Mouse (Mus musculus): ENCODE measurements around the gene Tsc1. TPM values are rescaled to one million over a fixed set of nuclear protein-coding genes. Genes with fewer than 3 reads are reported as not detected.

Gene Tsc1
- polyA plus RNA-seq, 1 experiment from 2014 or later, result 12.9 TPM

DNA sequence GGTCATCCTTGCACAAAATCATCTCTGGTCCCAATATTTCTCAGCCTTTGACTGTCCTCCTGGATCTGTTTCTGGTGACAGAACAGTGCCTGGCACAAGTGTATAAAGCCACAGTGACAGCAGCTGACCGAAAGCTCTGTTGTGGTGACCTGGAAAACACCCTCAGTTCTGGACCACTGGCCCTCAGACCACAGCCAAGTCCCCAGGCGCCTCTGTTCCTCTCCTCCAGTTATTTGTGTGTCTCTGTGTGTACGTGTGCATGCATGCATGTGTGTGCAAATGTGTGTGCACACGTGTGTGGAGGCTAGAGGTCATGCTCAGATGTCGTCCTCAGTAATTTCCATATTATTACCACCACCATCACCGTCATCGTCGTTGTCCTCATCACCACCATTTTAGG lies 81.4 kb downstream of the Tsc1 start:
- peaks cover 0 to 2% of the 10 kb centered on the region in 2 experiments; a peak in 1 of 4 replicates for H3K4me1 ChIP-seq (ENCODE audit: control insufficient read depth in 2 of 2, insufficient read depth in 2 of 2, low read length in 2 of 2)
- 85% methylated on average over 8 of the region's 8 CpGs for WGBS
- ATAC-seq (ENCODE audit: insufficient number of reproducible peaks, insufficient read depth, low FRiP score, low read depth), result no peak
- H3K9ac ChIP-seq (ENCODE audit: low read length), result no peak overlapping the region
- no peak overlapping the region for H3K4me3 ChIP-seq (ENCODE audit: control insufficient read depth in 1 of 2, insufficient read depth in 1 of 2, low read depth in 1 of 2, low read length in 2 of 2)
- H3K4me2 ChIP-seq (ENCODE audit: low read length), result no peak overlapping the region
- H3K36me3 ChIP-seq (ENCODE audit: control insufficient read depth, insufficient read depth, low read length), result no peaks in the 10 kb centered on the region
- no peak overlapping the region for H3K27ac ChIP-seq (replicated peaks in 1 of 2; ENCODE audit: control insufficient read depth in 1 of 2, insufficient read depth in 1 of 2, low read depth in 2 of 2, low read length in 2 of 2)
- H3K9me3 ChIP-seq (ENCODE audit: control insufficient read depth, low read length), result no peaks in the 10 kb centered on the region
- peaks cover 4% of the 10 kb centered on the region; the same call in 1 of the 2 replicates for H3K27me3 ChIP-seq (ENCODE audit: control insufficient read depth, insufficient read depth, low read length)

DNA sequence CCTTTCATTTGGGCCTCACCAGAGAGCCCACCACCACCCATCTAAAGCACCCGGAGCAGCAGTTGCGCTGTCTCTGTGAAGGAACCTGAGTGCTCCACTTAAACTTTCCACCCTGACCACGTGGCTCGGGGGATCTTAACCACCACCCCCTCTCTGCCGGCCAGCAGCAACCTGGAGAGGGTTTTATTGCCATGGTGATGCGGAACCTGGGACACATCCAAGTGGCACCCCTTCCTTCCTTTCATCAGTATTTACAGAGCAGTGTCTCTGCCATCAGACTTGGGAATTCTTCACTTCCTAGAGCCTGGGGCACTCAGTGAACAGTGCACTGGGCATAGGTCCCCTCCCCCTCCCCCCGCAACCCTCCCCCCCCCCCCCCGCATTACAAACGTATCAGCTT lies 82.9 kb downstream of the Tsc1 start:
- Histone ChIP-seq H3K4me1 (ENCODE audit: control insufficient read depth in 2 of 2, insufficient read depth in 2 of 2, low read length in 2 of 2) (peaks cover 0 to 2% of the 10 kb centered on the region in 2 experiments; a peak in 1 of 4 replicates), H3K27ac (replicated peaks in 1 of 2; ENCODE audit: control insufficient read depth in 1 of 2, insufficient read depth in 1 of 2, low read depth in 2 of 2, low read length in 2 of 2) (no peak overlapping the region), H3K9ac (ENCODE audit: low read length) (no peak overlapping the region), H3K27me3 (ENCODE audit: control insufficient read depth, insufficient read depth, low read length) (peaks cover 1% of the 10 kb centered on the region; the same call in 1 of the 2 replicates), H3K4me2 (ENCODE audit: low read length) (no peak overlapping the region), H3K9me3 (ENCODE audit: control insufficient read depth, low read length) (no peaks in the 10 kb centered on the region), H3K36me3 (ENCODE audit: control insufficient read depth, insufficient read depth, low read length) (no peaks in the 10 kb centered on the region), H3K4me3 (ENCODE audit: control insufficient read depth in 1 of 2, insufficient read depth in 1 of 2, low read depth in 1 of 2, low read length in 2 of 2) (no peak overlapping the region)
- 43% methylated on average over 7 of the region's 9 CpGs for WGBS
- no peak for ATAC-seq (ENCODE audit: insufficient number of reproducible peaks, insufficient read depth, low FRiP score, low read depth)

DNA sequence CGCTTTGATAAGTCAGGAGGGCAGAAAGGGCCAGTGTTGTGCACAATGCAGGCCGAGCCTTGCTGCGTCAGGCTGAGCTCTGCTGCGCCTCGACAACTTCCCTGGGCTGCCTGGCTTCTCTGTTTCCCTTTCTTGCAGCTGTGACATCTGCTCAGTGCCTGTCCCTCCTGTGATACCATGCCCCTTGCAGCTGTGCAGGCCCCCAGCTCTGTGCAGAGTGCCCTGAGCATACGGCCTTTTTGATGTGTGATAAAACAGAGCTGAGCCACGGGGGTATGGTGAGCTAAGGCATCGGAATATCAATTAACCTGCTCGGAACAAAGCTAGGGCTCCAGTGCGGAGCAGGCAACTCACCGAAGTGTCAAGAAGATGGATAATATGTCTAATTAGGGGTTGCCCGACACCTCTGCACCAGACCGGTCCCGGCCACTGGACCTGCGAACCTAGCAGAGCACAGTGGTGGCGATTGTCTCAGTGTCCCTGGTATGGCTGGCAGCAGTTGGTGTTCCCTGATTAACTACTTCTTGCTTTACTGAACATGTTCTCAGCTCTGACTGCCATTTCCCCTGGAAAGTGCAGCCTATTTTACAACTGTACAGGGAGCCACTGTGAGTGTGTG lies 86.9 kb downstream of the Tsc1 start:
- ATAC-seq (ENCODE audit: insufficient number of reproducible peaks, insufficient read depth, low FRiP score, low read depth), result no peak
- H3K4me3 ChIP-seq (ENCODE audit: control insufficient read depth in 1 of 2, insufficient read depth in 1 of 2, low read depth in 1 of 2, low read length in 2 of 2), result no peak overlapping the region
- no peaks in the 10 kb centered on the region for H3K9me3 ChIP-seq (ENCODE audit: control insufficient read depth, low read length)
- H3K9ac ChIP-seq (ENCODE audit: low read length), result no peak overlapping the region
- 48% methylated on average over 16 of the region's 16 CpGs for WGBS
- peaks cover 0 to 2% of the 10 kb centered on the region in 2 experiments; a peak in 1 of 4 replicates for H3K4me1 ChIP-seq (ENCODE audit: control insufficient read depth in 2 of 2, insufficient read depth in 2 of 2, low read length in 2 of 2)
- no peaks in the 10 kb centered on the region for H3K27me3 ChIP-seq (ENCODE audit: control insufficient read depth, insufficient read depth, low read length)
- no peak overlapping the region for H3K27ac ChIP-seq (replicated peaks in 1 of 2; ENCODE audit: control insufficient read depth in 1 of 2, insufficient read depth in 1 of 2, low read depth in 2 of 2, low read length in 2 of 2)
- H3K36me3 ChIP-seq (ENCODE audit: control insufficient read depth, insufficient read depth, low read length), result no peaks in the 10 kb centered on the region
- H3K4me2 ChIP-seq (ENCODE audit: low read length), result no peak overlapping the region

DNA sequence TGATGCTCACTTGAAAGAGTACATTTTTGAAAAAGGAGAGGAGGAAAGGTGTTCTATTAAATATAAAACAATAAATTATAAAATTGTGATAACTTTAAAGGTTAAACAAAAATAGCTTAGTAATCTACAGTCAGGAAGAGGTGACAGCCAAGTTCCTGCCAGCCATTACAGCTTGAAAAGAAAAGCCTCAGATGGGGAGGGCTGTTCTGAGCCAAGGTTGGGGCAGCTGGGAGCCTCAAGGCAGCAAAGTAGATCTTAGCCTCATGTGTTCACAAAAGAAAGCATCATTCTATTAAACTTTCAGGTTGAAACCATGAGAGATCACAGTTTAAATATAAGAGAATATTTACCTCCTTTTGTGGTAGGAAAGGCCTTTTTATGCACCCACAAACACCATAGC lies 89.6 kb downstream of the Tsc1 start:
- Histone ChIP-seq H3K27ac (replicated peaks in 1 of 2; ENCODE audit: control insufficient read depth in 1 of 2, insufficient read depth in 1 of 2, low read depth in 2 of 2, low read length in 2 of 2) (no peak overlapping the region), H3K9me3 (ENCODE audit: control insufficient read depth, low read length) (no peaks in the 10 kb centered on the region), H3K4me3 (ENCODE audit: control insufficient read depth in 1 of 2, insufficient read depth in 1 of 2, low read depth in 1 of 2, low read length in 2 of 2) (no peak overlapping the region), H3K4me2 (ENCODE audit: low read length) (no peak overlapping the region), H3K4me1 (ENCODE audit: control insufficient read depth in 2 of 2, insufficient read depth in 2 of 2, low read length in 2 of 2) (no peaks in the 10 kb centered on the region), H3K36me3 (ENCODE audit: control insufficient read depth, insufficient read depth, low read length) (no peaks in the 10 kb centered on the region), H3K27me3 (ENCODE audit: control insufficient read depth, insufficient read depth, low read length) (no peaks in the 10 kb centered on the region), H3K9ac (ENCODE audit: low read length) (no peak overlapping the region)
- ATAC-seq (ENCODE audit: insufficient number of reproducible peaks, insufficient read depth, low FRiP score, low read depth), result no peak

DNA sequence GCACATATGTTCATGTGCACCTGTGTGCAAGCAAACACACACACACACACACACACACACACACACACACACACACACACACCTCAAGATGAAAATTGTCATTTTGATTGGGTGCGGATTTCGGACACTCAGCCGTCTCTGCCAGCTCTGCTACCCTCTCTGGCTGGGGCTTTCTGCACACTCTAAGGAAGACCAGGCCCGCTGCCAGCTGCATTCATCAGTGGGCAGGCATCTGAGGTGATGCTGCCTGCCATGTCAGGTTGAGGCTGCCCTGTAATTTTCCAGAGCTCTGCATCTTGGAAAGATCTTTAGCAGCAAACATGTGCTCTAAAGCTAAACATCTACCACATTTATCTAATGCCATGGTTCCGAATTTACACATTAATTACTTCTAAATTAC lies 96.1 kb downstream of the Tsc1 start:
- ATAC-seq (ENCODE audit: insufficient number of reproducible peaks, insufficient read depth, low FRiP score, low read depth), result no peak
- WGBS, result 76% methylated on average over 5 of the region's 5 CpGs
- H3K4me1 ChIP-seq (ENCODE audit: control insufficient read depth in 2 of 2, insufficient read depth in 2 of 2, low read length in 2 of 2), result no peaks in the 10 kb centered on the region

DNA sequence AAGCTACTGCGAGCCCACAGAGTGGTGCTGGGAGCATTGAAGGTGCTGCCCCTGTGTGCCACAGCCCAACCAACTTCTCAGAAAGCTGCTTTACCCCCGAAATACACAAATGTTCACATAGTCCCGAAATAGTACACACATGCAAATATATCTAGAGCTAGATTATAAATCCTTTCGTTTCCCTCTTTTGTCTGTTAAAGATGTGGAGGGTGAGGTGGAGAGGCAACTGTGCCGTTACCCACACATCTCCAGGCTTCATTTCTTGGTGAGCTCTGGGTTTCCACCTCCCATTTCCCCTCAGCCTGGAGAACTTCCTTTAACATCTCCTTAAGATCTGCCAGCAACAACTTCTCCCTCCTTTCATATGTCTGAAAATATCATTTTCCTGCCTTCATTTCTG lies 99.1 kb downstream of the Tsc1 start:
- Histone ChIP-seq H3K4me3 (ENCODE audit: control insufficient read depth in 1 of 2, insufficient read depth in 1 of 2, low read depth in 1 of 2, low read length in 2 of 2) (no peak overlapping the region), H3K9me3 (ENCODE audit: control insufficient read depth, low read length) (no peaks in the 10 kb centered on the region), H3K27me3 (ENCODE audit: control insufficient read depth, insufficient read depth, low read length) (no peaks in the 10 kb centered on the region), H3K4me1 (ENCODE audit: control insufficient read depth in 2 of 2, insufficient read depth in 2 of 2, low read length in 2 of 2) (no peaks in the 10 kb centered on the region), H3K27ac (replicated peaks in 1 of 2; ENCODE audit: control insufficient read depth in 1 of 2, insufficient read depth in 1 of 2, low read depth in 2 of 2, low read length in 2 of 2) (no peak overlapping the region), H3K36me3 (ENCODE audit: control insufficient read depth, insufficient read depth, low read length) (no peaks in the 10 kb centered on the region), H3K4me2 (ENCODE audit: low read length) (no peak overlapping the region), H3K9ac (ENCODE audit: low read length) (no peak overlapping the region)
- no peak for ATAC-seq (ENCODE audit: insufficient number of reproducible peaks, insufficient read depth, low FRiP score, low read depth)
- WGBS, result 75% methylated on average over 5 of the region's 5 CpGs

More for the DNA sequence above, 96.1 kb downstream of the Tsc1 start:
- H3K9me3 ChIP-seq (ENCODE audit: control insufficient read depth, low read length), result no peaks in the 10 kb centered on the region
- H3K27me3 ChIP-seq (ENCODE audit: control insufficient read depth, insufficient read depth, low read length), result no peaks in the 10 kb centered on the region
- no peak overlapping the region for H3K4me2 ChIP-seq (ENCODE audit: low read length)
- no peak overlapping the region for H3K27ac ChIP-seq (replicated peaks in 1 of 2; ENCODE audit: control insufficient read depth in 1 of 2, insufficient read depth in 1 of 2, low read depth in 2 of 2, low read length in 2 of 2)
- no peak overlapping the region for H3K4me3 ChIP-seq (ENCODE audit: control insufficient read depth in 1 of 2, insufficient read depth in 1 of 2, low read depth in 1 of 2, low read length in 2 of 2)
- H3K36me3 ChIP-seq (ENCODE audit: control insufficient read depth, insufficient read depth, low read length), result no peaks in the 10 kb centered on the region
- no peak overlapping the region for H3K9ac ChIP-seq (ENCODE audit: low read length)

Small RNA genes within 50 kb of the gene (microRNA-seq; reads per million reads assigned to microRNA genes)
- gene Gm22824, result not detected
- not detected for gene Mir3088

Other genes starting within 250 kb of the Tsc1 start
- gene Ppp1r26, start 194.4 kb upstream of the Tsc1 start, polyA plus RNA-seq (2014; fragmentation: Nextera tagmentation; extraction: Ambion mirVana), result 2.8 and 3.6 TPM in 2 replicates
- 0.43 TPM in 1 of 2 replicates, not detected in the other for gene 1700007K13Rik, start 174.9 kb upstream of the Tsc1 start, polyA plus RNA-seq (2014; fragmentation: Nextera tagmentation; extraction: Ambion mirVana)
- 47.9 and 50.9 TPM in 2 replicates for gene Mrps2, start 173.2 kb upstream of the Tsc1 start, polyA plus RNA-seq (2014; fragmentation: Nextera tagmentation; extraction: Ambion mirVana)
- not detected in 2 replicates for gene Gbgt1, start 144.3 kb upstream of the Tsc1 start, polyA plus RNA-seq (2014; fragmentation: Nextera tagmentation; extraction: Ambion mirVana)
- gene Gm10134, start 135.1 kb upstream of the Tsc1 start, polyA plus RNA-seq (2014; fragmentation: Nextera tagmentation; extraction: Ambion mirVana), result 0.86 and 1.1 TPM in 2 replicates
- gene Ralgds, start 128.1 kb upstream of the Tsc1 start, polyA plus RNA-seq (2014; fragmentation: Nextera tagmentation; extraction: Ambion mirVana), result 20.1 and 21.1 TPM in 2 replicates
- gene Cel, start 77.8 kb upstream of the Tsc1 start, polyA plus RNA-seq (2014; fragmentation: Nextera tagmentation; extraction: Ambion mirVana), result not detected in 2 replicates
- gene Gtf3c5, start 57.5 kb upstream of the Tsc1 start, polyA plus RNA-seq (2014; fragmentation: Nextera tagmentation; extraction: Ambion mirVana), result 20.0 and 20.7 TPM in 2 replicates
- gene Gfi1b, start 19.2 kb upstream of the Tsc1 start, polyA plus RNA-seq (2014; fragmentation: Nextera tagmentation; extraction: Ambion mirVana), result 0.23 and 0.43 TPM in 2 replicates
- 0.43 and 2.7 TPM in 2 replicates for gene Spaca9, start 58.5 kb downstream of the Tsc1 start, polyA plus RNA-seq (2014; fragmentation: Nextera tagmentation; extraction: Ambion mirVana)
- gene Ak8, start 58.9 kb downstream of the Tsc1 start, polyA plus RNA-seq (2014; fragmentation: Nextera tagmentation; extraction: Ambion mirVana), result 0.24 and 0.54 TPM in 2 replicates
- 13.0 and 13.9 TPM in 2 replicates for gene Gtf3c4, start 199.1 kb downstream of the Tsc1 start, polyA plus RNA-seq (2014; fragmentation: Nextera tagmentation; extraction: Ambion mirVana)
- 7.1 and 8.6 TPM in 2 replicates for gene Ddx31, start 199.2 kb downstream of the Tsc1 start, polyA plus RNA-seq (2014; fragmentation: Nextera tagmentation; extraction: Ambion mirVana)

Measured in heart, embryonic 14.5 days (tissue).